Mouse (Mus musculus) lung, embryonic 16.5 days (tissue): ENCODE results near the gene Ccdc194. TPM values are rescaled to one million over a fixed set of nuclear protein-coding genes. Genes with fewer than 3 reads are reported as not detected.

Source experiments
- ATAC-seq: fragments of 200-750 bp; cut with Nextera tagmentation; 2 replicates; pipeline ENCODE4 v1.8.0; 2017; ENCODE audit warnings: low read depth, mild to moderate bottlenecking, moderate library complexity
- H3K27ac ChIP-seq: fragments of 300-500 bp; sonication (generic); 2 replicates; pipeline ENCODE4 v1.5.1; 2014; ENCODE audit warnings: mild to moderate bottlenecking, control low read depth, low read length
- H3K27me3 ChIP-seq: fragments of 300-500 bp; sonication (generic); 2 replicates; pipeline ENCODE4 v1.6.1; 2014; ENCODE audit warnings: low read depth, low read length, mixed read lengths; ENCODE audit not compliant: control insufficient read depth, insufficient read depth
- H3K36me3 ChIP-seq: fragments of 300-500 bp; sonication (generic); 2 replicates; pipeline ENCODE4 v1.6.1; 2014; ENCODE audit warnings: low read length; ENCODE audit not compliant: control insufficient read depth, insufficient read depth
- H3K4me1 ChIP-seq: fragments of 300-500 bp; sonication (generic); replicated peaks from 2 replicates; pipeline ENCODE4 v1.6.1; 2014; ENCODE audit warnings: low read length, mixed read lengths; ENCODE audit not compliant: control insufficient read depth, insufficient read depth
- H3K4me2 ChIP-seq: fragments of 300-500 bp; sonication (generic); 2 replicates; pipeline ENCODE4 v1.6.1; 2014; ENCODE audit warnings: low read depth, low read length, control low read depth
- H3K4me3 ChIP-seq: fragments of 300-500 bp; sonication (generic); 2 replicates; pipeline ENCODE4 v1.5.1; 2014; ENCODE audit warnings: mild to moderate bottlenecking, low read length, control low read depth
- H3K9ac ChIP-seq: fragments of 300-500 bp; sonication (generic); 2 replicates; pipeline ENCODE4 v1.6.1; 2014; ENCODE audit warnings: low read length, control low read depth
- H3K9me3 ChIP-seq: fragments of 300-500 bp; sonication (generic); 2 replicates; pipeline ENCODE4 v1.6.1; 2016; ENCODE audit warnings: low read length; ENCODE audit not compliant: control insufficient read depth
- WGBS: fragments of 180-500 bp; shearing (Covaris S2); extraction: QIAGEN DNeasy Blood & Tissue Kit; methylation state at CpG from one replicate; pipeline ENCODE4 v1.1.7; 2014; 5-methylcytosine and 5-hydroxymethylcytosine counted together
- polyA plus RNA-seq: library from polyadenylated mRNA; unstranded; fragments of >200 nt; fragmentation: Nextera tagmentation; extraction: Ambion mirVana; gene quantifications from 2 replicates; pipeline ENCODE4 v1.2.1, GENCODE M21; 2015

Ccdc194 gene
- polyA plus RNA-seq, 1 experiment from 2014 or later: 0.58 TPM

GRCm38 (mm10) chr8:71475702-71476075 lies 49.8 kb downstream of the Ccdc194 start:
- H3K27ac ChIP-seq: peak overlapping the region; percentile 78
- peaks cover 12% of the 10 kb centered on the region for H3K4me1 ChIP-seq
- H3K27me3 ChIP-seq: no peaks in the 10 kb centered on the region
- H3K9me3 ChIP-seq: no peaks in the 10 kb centered on the region
- peak overlapping the region; percentile 78 for H3K9ac ChIP-seq
- no peak for ATAC-seq
- H3K4me3 ChIP-seq: peak overlapping the region; percentile 69
- 14% methylated on average over 4 of the region's 4 CpGs for WGBS
- H3K4me2 ChIP-seq: peak overlapping the region; percentile 96
- H3K36me3 ChIP-seq: peaks cover 24% of the 10 kb centered on the region

DNA sequence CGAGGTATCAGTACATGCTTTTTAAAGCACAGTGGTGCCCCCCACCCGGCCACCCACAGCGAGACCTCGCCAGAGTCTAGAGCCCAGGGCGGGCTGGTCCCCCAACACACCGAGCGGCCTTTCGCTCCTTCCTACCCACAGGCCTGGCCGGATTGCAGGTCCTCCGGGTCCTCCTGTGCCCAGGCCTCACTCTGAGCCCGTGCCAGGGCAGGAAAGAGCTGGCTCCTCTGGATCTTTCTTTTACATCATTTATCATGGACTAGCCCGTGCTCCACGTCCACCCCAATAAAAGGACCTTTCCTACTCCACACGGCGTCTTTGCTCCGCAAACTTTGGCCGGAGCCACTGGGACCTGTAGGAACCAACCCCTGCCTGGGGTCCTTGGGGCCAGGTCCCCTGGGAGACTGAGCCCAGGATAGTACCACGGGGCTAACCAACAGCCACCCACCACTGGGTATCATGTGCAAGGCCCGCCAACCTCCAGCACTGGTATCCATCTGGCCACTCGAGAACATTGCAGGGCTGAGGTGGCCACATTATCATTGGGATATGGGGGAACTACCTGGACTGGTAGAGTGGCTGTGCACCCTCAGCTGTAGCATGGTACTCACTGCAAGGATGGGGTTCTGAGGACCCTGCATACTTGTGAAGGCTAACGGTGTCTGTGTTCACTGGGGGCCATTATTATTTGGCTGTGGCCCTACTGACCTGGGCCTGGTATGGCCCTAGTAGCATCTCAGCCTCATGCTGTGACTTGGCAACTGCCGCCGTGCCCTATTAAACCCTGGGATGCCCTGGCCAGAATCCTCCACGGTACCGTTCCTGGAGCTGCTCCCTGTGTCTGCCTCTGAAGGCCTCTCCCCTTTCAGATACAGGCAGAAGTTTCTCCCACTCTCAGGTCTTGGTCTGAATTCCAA lies 50.5 kb downstream of the Ccdc194 start:
- no peak overlapping the region for H3K4me3 ChIP-seq
- H3K9ac ChIP-seq: no peak overlapping the region; the same call in 1 of the 2 replicates
- peaks cover 19% of the 10 kb centered on the region for H3K4me1 ChIP-seq
- peak overlapping the region; percentile 78 for H3K27ac ChIP-seq
- no peaks in the 10 kb centered on the region for H3K27me3 ChIP-seq
- H3K9me3 ChIP-seq: no peaks in the 10 kb centered on the region
- peak overlapping the region; percentile 96; the same call in 1 of the 2 replicates for H3K4me2 ChIP-seq
- H3K36me3 ChIP-seq: peaks cover 23% of the 10 kb centered on the region
- 86% methylated on average over 25 of the region's 25 CpGs for WGBS
- ATAC-seq: no peak

DNA sequence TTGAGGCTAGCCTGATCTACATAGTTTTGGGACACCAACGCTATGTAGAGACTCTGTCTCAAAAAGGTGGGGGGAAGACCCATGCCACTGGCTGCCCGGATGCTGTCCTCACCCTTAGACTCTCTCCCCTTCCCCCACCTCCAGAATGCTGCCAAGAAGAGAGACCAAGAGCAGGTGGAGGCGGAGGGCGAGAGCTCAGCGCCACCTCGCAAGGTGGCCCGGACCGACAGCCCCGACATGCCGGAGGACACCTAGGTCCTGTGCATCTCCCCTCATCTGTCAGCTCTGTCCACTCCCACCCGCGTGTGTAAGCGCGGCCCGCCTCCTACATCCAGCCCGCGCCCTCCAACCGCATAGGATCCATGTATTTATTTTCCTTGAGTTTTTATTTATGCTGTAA lies 51.2 kb downstream of the Ccdc194 start:
- WGBS: 89% methylated on average over 18 of the region's 18 CpGs
- H3K4me1 ChIP-seq: peaks cover 23% of the 10 kb centered on the region
- no peak overlapping the region for H3K4me3 ChIP-seq
- no peak overlapping the region for H3K4me2 ChIP-seq
- no peaks in the 10 kb centered on the region for H3K27me3 ChIP-seq
- no peaks in the 10 kb centered on the region for H3K9me3 ChIP-seq
- no peak for ATAC-seq
- peaks cover 23% of the 10 kb centered on the region for H3K36me3 ChIP-seq
- no peak overlapping the region for H3K9ac ChIP-seq
- H3K27ac ChIP-seq: no peak overlapping the region

DNA sequence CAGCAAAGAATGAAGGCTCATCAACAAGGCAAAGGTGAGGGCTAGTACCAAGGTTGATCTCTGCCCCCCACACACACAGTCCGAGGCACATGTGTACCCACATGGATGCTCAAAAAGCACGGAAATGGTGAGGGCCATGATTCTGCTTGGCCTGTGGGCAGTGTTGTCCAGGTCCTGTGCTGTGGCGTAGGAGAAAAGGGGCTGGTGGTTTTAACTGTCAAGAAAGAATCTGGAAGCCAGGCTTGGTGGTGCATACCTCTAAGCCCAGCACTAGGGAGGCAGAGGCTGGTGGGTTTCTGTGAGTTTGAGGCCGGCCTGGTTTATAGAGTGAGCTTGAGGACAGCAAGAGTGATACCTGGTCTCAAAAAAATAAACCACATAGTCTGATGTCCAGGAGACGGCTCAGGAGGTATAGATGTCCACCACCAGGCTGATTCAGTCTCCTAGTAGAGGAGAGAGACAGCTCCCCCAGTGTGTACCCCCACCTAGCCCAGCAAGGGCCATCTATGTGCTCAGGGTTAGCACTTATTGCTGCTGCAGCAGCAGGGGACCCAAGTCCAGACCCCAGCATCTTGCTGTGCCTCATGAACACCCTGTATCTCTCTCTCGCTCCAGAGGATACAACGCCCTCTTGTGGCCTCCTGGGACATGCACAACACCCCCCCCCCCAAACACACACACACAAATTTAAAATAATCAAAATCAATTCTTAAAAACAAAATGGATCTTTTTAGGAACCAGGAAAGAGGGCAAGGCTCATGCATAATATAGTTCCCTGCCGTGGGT lies 52.7 kb downstream of the Ccdc194 start:
- no peaks in the 10 kb centered on the region for H3K27me3 ChIP-seq
- no peaks in the 10 kb centered on the region for H3K9me3 ChIP-seq
- H3K4me2 ChIP-seq: no peak overlapping the region
- 93% methylated on average over 8 of the region's 8 CpGs for WGBS
- H3K4me3 ChIP-seq: no peak overlapping the region
- no peak overlapping the region for H3K27ac ChIP-seq
- H3K4me1 ChIP-seq: peaks cover 23% of the 10 kb centered on the region
- H3K36me3 ChIP-seq: peaks cover 23% of the 10 kb centered on the region
- H3K9ac ChIP-seq: no peak overlapping the region
- no peak for ATAC-seq

GRCm38 (mm10) chr8:71471861-71472260 lies 53.6 kb downstream of the Ccdc194 start:
- H3K4me3 ChIP-seq: no peak overlapping the region
- 93% methylated on average over 17 of the region's 17 CpGs for WGBS
- no peak for ATAC-seq

DNA sequence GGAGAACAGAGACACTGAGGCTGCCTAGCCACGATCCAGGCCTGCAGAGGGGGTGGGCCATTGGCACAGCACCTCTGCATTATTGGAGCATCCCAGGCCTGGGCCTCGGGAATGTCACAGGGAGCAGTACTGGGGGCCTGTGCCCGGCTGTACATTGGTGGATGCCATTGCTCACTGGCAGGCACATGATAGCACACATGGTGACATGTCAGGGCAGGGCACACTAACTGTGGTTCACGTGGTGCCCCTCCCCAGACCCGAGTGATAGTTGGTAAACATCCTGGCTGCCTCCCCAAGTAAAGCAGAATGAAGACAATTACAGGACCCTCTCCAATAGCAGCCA lies 54.6 kb downstream of the Ccdc194 start:
- H3K4me3 ChIP-seq: no peak overlapping the region
- 62% methylated on average over 5 of the region's 5 CpGs for whole genome bisulfite sequencing
- no peak overlapping the region for H3K27ac ChIP-seq
- no peaks in the 10 kb centered on the region for H3K27me3 ChIP-seq
- ATAC-seq: no peak
- H3K4me2 ChIP-seq: no peak overlapping the region
- no peak overlapping the region for H3K9ac ChIP-seq
- H3K4me1 ChIP-seq: peaks cover 15% of the 10 kb centered on the region
- H3K9me3 ChIP-seq: no peaks in the 10 kb centered on the region
- peaks cover 23% of the 10 kb centered on the region for H3K36me3 ChIP-seq

More at GRCm38 (mm10) chr8:71471861-71472260, 53.6 kb downstream of the Ccdc194 start:
- Histone ChIP-seq H3K27ac (no peak overlapping the region), H3K9me3 (no peaks in the 10 kb centered on the region), H3K27me3 (no peaks in the 10 kb centered on the region), H3K4me1 (peaks cover 19% of the 10 kb centered on the region), H3K36me3 (peaks cover 23% of the 10 kb centered on the region), H3K4me2 (no peak overlapping the region), H3K9ac (no peak overlapping the region)

GRCm38 (mm10) chr8:71470146-71470912 lies 55.2 kb downstream of the Ccdc194 start:
- Histone ChIP-seq H3K4me2 (peak overlapping the region; percentile 82), H3K27me3 (no peaks in the 10 kb centered on the region), H3K4me1 (peaks cover 17% of the 10 kb centered on the region), H3K27ac (no peak overlapping the region), H3K4me3 (peak overlapping the region; percentile 86), H3K36me3 (peaks cover 21% of the 10 kb centered on the region), H3K9me3 (no peaks in the 10 kb centered on the region), H3K9ac (peak overlapping the region; percentile 87)
- no peak for ATAC-seq
- 76% methylated on average over 3 of the region's 3 CpGs for WGBS
